Mouse (Mus musculus) neural tube, embryonic 13.5 days (tissue): ENCODE measurements around the gene Pcnp. TPM values are rescaled to one million over a fixed set of nuclear protein-coding genes. Genes with fewer than 3 reads are reported as not detected.
"Not testable (repeated sequence)": the region's sequence is repeated elsewhere in the genome, so short reads cannot be mapped to it uniquely, and the experiment has no call there.

Experiments
- ATAC-seq: fragments of 200-750 bp; cut with Nextera tagmentation; 2 replicates; pipeline ENCODE4 v1.8.0; 2017; ENCODE audit warnings: low read depth, mild to moderate bottlenecking, moderate TSS enrichment, moderate library complexity
- H3K27ac ChIP-seq: fragments of 300-500 bp; sonication (generic); replicated peaks from 2 replicates; pipeline ENCODE4 v1.5.1; 2015; ENCODE audit warnings: moderate library complexity, mild to moderate bottlenecking, inconsistent platforms
- H3K27me3 ChIP-seq: fragments of 300-500 bp; sonication (generic); 2 replicates; pipeline ENCODE4 v1.6.1; 2015; ENCODE audit warnings: mild to moderate bottlenecking, inconsistent platforms
- H3K36me3 ChIP-seq: fragments of 300-500 bp; sonication (generic); 2 replicates; pipeline ENCODE4 v1.6.1; 2015; ENCODE audit warnings: mild to moderate bottlenecking, inconsistent platforms
- H3K4me1 ChIP-seq: fragments of 300-500 bp; sonication (generic); replicated peaks from 2 replicates; pipeline ENCODE4 v1.6.1; 2015; ENCODE audit warnings: inconsistent platforms
- H3K4me2 ChIP-seq: fragments of 300-500 bp; sonication (generic); 2 replicates; pipeline ENCODE4 v1.6.1; 2015; ENCODE audit warnings: inconsistent platforms, mild to moderate bottlenecking, moderate library complexity
- H3K4me3 ChIP-seq: fragments of 300-500 bp; sonication (generic); 2 replicates; pipeline ENCODE4 v1.5.1; 2015; ENCODE audit warnings: mild to moderate bottlenecking, inconsistent platforms
- H3K9ac ChIP-seq: fragments of 300-500 bp; sonication (generic); 2 replicates; pipeline ENCODE4 v1.6.1; 2015; ENCODE audit warnings: moderate library complexity, mild to moderate bottlenecking, inconsistent platforms
- H3K9me3 ChIP-seq: fragments of 300-500 bp; sonication (generic); 2 replicates; pipeline ENCODE4 v1.6.1; 2016; ENCODE audit warnings: inconsistent platforms
- WGBS: fragments of 180-500 bp; shearing (Covaris S2); methylation state at CpG from one replicate; pipeline ENCODE4 v1.1.7; 2015; 5-methylcytosine and 5-hydroxymethylcytosine counted together
- polyA plus RNA-seq: library from polyadenylated mRNA; unstranded; fragments of >200 nt; fragmentation: Nextera tagmentation; extraction: Ambion mirVana; gene quantifications from 2 replicates; pipeline ENCODE4 v1.2.1, GENCODE M21; 2015

Gene Pcnp
- 240 and 254 TPM in 2 replicates for polyA plus RNA-seq

DNA sequence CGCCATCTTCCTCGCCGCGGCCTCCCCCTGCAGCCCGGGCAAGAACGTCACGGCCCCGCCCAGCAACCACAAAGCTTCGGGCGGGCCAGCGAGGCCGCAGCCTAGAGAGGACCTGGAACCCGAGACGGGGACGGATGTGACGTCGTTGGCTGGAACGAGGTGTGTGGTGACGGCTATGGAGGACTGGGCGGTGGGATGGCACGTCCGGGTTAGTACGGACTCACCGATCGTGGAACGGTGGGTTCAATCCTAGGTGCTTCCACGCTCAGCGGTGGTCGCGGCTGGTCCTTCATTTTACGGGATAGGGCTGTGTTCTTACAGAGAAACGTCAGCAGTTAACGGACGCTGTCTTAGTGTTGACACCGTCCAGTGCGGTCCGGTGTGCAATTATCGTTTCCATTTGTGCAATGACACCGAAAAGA, at the start of gene Pcnp:
Gene Pcnp, minus strand, starts transcription at position 79 of the 422 bp plus-strand sequence.
- peak within 1 kb of the TSS; percentile 96 for H3K27ac ChIP-seq
- H3K27me3 ChIP-seq = no peaks in the 10 kb centered on the region

DNA sequence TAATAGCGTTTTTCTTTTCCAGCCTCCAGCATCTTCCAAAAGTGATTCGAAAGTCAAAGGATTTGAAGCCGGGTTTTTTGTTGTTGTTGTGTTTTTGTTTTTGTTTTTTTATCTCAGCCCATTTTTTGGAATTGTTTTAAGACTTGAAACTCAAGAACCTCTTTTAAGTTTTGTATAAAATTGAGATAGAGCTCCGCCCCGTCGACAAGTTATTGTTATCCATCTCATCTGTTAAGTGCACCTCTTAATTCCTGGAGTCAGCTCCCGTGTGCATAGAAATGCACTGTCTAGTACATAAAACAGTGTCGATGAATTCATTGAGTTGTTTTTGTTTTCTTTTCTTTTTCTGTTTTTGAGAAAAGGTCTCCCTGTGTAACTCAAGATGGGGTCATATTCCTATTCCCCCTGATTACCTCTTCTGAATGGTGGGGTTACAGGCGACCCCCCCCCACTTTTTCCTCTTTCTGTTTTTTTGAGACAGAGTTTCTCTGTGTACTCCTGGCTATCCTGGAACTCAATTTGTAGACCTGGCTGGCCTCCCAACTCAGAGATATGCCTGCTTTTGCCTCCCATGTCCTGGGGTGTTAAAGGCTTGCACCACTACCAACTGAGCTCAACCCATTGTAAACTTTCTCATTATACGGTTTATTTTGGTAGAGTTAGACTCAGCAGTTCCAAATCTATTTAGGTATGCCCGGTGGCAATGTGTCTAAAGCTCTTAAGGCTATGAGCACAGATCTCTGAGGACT, 46.8 kb upstream of the Pcnp start:
- Histone ChIP-seq H3K4me3 (peak overlapping the region; percentile 72), H3K36me3 (no peaks in the 10 kb centered on the region), H3K9ac (peak overlapping the region; percentile 87), H3K4me1 (peaks cover 21% of the 10 kb centered on the region), H3K9me3 (no peaks in the 10 kb centered on the region), H3K27ac (peak overlapping the region; percentile 98), H3K4me2 (peak overlapping the region; percentile 69), H3K27me3 (no peaks in the 10 kb centered on the region; the same call in 1 of the 2 replicates)
- 9% methylated on average over 11 of the region's 11 CpGs for WGBS
- ATAC-seq = no peak

More for the DNA sequence above, at the start of gene Pcnp:
- under 1% methylated on average over 39 of the region's 39 CpGs for WGBS
- Histone ChIP-seq H3K9me3 (no peaks in the 10 kb centered on the region), H3K4me2 (peak within 1 kb of the TSS; percentile 82), H3K36me3 (peaks cover 31% of the 10 kb centered on the region), H3K4me3 (peak within 1 kb of the TSS; percentile 97), H3K9ac (peak within 1 kb of the TSS; percentile 96), H3K4me1 (peaks cover 36% of the 10 kb centered on the region)
- peak; percentile 100 for ATAC-seq

DNA sequence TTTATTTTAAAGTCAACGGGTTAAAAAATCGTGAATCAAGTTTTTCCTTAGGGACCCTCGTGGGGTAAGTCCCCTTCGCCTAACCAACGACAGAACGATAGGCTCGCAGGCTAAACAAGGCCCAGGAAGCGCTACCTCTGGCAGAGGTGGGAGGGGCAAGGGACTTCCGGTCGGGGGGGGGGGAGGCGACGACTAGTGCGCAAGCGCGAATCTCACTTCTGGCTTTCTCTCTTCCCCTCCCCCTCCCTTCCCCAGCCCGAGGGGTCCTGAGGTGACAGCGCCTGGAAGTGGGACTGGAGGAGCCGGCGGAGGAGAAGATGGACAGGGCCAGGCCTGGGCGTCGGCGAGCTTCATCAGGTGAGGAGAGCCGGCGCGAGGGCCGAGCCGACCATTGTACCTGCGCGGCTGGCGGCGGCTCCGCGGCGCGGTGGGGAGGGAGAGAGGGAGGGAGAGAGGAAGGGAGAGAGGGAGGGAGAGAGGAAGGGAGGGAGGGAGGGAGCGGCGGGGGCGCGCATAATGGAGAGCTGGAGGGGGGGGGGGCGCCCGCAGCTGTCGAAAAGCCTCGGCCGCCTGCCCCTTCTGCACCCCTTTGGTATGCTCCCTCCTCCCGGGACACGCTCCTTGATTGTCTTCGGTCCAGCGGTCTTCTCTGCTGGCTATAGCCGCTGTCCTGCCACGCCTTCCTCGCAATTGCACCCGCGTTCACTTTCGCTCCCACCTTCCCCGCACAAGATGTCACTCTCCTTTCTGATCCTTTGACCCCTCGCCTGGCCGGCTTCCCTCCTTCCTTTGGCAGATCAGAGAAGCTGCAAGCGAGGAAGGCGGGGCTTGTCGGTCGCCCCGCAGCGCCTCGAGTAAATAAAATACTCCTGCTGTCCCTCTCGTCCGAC, 45.9 kb upstream of the Pcnp start:
- no peaks in the 10 kb centered on the region; the same call in 1 of the 2 replicates for H3K27me3 ChIP-seq
- ATAC-seq = peak; percentile 93
- WGBS = 1% methylated on average over 40 of the region's 66 CpGs

DNA sequence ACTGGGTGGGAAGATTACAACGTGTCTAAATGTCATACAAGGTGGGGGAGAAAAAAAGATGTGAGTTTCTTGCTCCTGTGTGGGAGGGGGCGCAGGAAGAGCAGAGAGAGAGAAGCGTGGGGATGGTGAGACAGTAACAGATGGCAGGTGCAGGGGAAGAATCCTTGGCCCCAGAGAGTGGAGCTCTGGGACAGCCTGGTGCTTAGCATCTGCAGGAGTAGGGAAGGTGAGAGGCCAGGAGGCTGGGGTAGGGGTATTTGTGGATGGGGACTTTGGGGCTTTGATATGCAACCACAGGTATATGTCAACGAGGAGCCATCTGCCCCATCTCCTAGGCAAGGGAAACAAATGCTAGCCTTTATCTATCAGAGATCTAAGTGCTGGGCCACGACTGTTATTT, 45.0 kb upstream of the Pcnp start:
- no peaks in the 10 kb centered on the region for H3K9me3 ChIP-seq
- H3K9ac ChIP-seq = no peak overlapping the region
- H3K4me1 ChIP-seq = peaks cover 21% of the 10 kb centered on the region
- peak; percentile 8; the same call in 1 of the 2 replicates for ATAC-seq
- H3K4me3 ChIP-seq = no peak overlapping the region
- no peaks in the 10 kb centered on the region for H3K36me3 ChIP-seq
- H3K27ac ChIP-seq = peak overlapping the region; percentile 98
- peak overlapping the region; percentile 69 for H3K4me2 ChIP-seq
- no peaks in the 10 kb centered on the region; the same call in 1 of the 2 replicates for H3K27me3 ChIP-seq
- 83% methylated on average over 5 of the region's 5 CpGs for WGBS

More for the DNA sequence above, 45.9 kb upstream of the Pcnp start:
- H3K36me3 ChIP-seq = no peaks in the 10 kb centered on the region
- peak overlapping the region; percentile 87 for H3K9ac ChIP-seq
- H3K4me3 ChIP-seq = peak overlapping the region; percentile 72
- H3K4me1 ChIP-seq = peaks cover 21% of the 10 kb centered on the region
- H3K9me3 ChIP-seq = no peaks in the 10 kb centered on the region
- H3K27ac ChIP-seq = peak overlapping the region; percentile 98
- peak overlapping the region; percentile 69 for H3K4me2 ChIP-seq

DNA sequence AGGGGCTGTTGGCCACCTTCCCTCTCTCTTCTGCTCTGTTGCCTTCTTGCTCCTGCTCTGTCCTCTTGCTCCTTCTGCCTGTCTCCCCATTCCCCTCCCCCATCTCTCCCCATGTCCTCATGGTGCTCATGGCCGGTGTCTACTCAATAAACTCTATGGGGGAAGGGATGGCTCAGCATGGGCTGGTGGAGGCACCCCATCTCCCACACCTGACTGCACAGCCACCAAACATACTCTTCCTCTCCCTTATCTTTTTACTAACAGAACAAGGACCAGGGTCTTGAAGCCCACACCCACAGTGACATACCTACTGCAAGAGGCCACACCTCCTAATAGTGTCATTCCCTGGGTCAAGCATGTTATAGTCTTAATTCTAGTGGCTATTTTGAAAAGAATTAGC, 44.6 kb upstream of the Pcnp start:
- Histone ChIP-seq H3K27me3 (no peaks in the 10 kb centered on the region; the same call in 1 of the 2 replicates), H3K4me3 (no peak overlapping the region), H3K4me1 (peaks cover 21% of the 10 kb centered on the region), H3K27ac (no peak overlapping the region), H3K9me3 (no peaks in the 10 kb centered on the region), H3K9ac (no peak overlapping the region), H3K4me2 (no peak overlapping the region), H3K36me3 (no peaks in the 10 kb centered on the region)
- WGBS = 100% methylated on average over 1 of the region's 1 CpGs
- no peak for ATAC-seq

DNA sequence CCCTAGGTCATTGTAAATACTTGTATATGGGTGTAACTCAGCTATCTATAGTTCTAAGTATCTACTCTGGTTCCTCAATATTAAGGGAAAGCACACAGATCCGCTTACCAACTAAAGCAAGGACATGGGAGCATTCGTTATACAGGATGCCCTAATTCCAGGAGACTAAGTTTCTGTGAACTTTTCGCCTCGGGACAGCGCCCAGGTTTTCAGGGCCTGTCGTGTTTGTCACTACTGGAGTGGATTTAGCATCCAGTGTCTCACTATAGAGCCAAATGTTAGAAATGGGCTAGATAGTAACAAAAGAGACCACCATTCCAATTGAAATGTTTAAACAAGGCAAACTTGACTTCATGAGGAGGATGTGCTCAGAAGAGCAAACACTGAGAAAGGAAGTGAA, 43.6 kb upstream of the Pcnp start:
- H3K9me3 ChIP-seq, ATAC-seq, H3K9ac ChIP-seq, H3K4me2 ChIP-seq, H3K36me3 ChIP-seq, H3K27me3 ChIP-seq, H3K27ac ChIP-seq, H3K4me3 ChIP-seq: not testable (repeated sequence)
- 90% methylated on average over 6 of the region's 6 CpGs for WGBS
- H3K4me1 ChIP-seq = peaks cover 21% of the 10 kb centered on the region

DNA sequence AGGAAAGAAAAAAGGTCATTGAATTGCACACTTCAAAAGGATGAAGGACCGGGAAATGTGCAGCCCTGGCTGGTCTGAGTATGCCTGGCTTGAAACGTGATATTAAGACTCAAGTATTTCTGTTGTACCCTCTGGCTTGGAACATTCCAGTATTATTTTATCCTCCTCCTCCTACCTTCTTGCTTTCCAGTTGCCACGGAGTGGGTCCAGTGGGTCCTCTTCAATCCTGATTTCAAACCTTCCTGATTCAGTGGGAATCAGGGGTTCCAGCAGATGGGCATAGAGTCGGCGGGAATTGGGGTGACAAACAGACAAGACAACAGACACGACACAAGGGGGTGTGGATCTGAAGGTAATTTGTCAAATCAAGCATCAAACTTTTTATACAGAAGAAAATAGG, 43.0 kb upstream of the Pcnp start:
- Histone ChIP-seq H3K27ac (no peak overlapping the region), H3K27me3 (no peaks in the 10 kb centered on the region; the same call in 1 of the 2 replicates), H3K9me3 (no peaks in the 10 kb centered on the region), H3K9ac (no peak overlapping the region), H3K4me3 (no peak overlapping the region), H3K4me1 (peaks cover 21% of the 10 kb centered on the region), H3K4me2 (no peak overlapping the region), H3K36me3 (no peaks in the 10 kb centered on the region)
- ATAC-seq = no peak
- 77% methylated on average over 6 of the region's 6 CpGs for WGBS

DNA sequence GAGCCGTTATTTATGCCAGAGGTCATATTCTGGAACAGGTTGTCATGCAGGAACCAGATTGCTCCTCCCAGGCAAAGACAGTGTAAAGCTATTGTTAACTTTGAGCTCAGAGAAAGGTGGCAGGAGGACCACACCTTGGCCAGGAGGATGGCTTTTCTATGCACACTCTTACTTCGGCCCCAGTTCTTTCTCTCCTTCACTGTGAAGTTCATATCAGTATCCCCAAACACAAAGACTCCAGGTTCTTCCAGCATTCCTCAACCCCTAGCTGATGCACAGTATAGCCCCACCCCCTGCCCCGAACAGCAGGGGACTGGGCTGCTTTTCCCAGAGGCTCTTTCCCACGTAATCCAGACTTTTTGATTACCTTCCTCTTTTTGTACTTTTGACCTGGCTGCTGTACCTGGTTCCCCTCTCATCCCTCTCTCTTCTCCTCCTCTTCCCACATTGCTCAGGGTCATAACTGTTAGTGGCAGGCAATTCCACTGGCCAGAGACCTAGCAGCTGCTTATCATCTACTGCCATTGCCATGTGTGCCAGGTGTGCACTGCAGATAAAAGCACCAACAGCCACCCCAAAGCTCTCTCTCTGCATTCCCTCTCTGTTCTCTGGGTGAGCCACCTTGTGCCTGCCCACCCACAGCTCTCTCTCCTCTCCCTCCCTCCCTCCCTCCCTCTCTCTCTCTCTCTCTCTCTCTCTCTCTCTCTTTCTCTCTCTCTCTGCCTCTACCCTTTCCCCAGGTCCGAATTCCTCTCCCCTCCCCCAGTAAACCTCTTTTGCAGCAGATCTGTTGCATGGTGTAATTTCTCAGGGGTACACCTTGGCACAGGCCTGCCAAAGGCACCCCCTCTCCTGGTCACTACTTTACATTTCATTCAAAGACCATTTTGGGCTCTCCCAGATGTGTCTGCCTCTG, 42.0 kb upstream of the Pcnp start:
- 44% methylated on average over 5 of the region's 5 CpGs for WGBS
- Histone ChIP-seq H3K9me3 (no peaks in the 10 kb centered on the region), H3K27me3 (no peaks in the 10 kb centered on the region; the same call in 1 of the 2 replicates), H3K4me1 (peaks cover 13% of the 10 kb centered on the region), H3K36me3 (no peaks in the 10 kb centered on the region), H3K27ac (no peak overlapping the region), H3K4me3 (no peak overlapping the region), H3K4me2 (no peak overlapping the region), H3K9ac (no peak overlapping the region; the same call in 1 of the 2 replicates)
- ATAC-seq = no peak

DNA sequence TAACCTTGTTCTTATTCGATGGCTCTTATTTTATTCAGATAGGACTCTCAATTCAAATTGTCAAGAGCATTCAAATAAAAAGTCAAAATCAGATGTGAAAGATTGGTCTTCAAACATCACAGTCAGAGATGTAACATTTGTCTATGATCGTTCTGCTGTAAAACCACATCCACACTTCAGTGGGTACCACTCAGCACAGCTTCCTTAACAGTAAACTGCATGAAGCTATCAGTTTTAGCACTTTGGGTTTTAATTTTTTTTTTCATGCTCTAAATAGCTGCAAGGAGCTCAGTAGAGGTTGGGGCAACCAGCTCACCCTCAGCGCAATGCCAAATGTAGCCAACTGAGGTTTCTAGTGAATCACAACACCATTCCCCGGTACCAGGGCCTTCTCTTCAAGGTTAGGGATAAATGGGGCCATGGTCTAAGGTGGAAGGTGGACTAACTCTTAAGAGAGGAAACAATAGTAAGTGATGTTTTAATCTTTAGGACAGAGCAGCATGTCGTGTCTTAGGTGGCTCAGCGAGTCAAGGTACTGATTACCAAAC, 39.1 kb upstream of the Pcnp start:
- 93% methylated on average over 6 of the region's 6 CpGs for WGBS
- Histone ChIP-seq H3K4me1 (no peaks in the 10 kb centered on the region; the same call in 1 of the 2 replicates), H3K9ac (no peak overlapping the region), H3K27me3 (no peaks in the 10 kb centered on the region; the same call in 1 of the 2 replicates), H3K27ac (no peak overlapping the region), H3K4me3 (no peak overlapping the region), H3K9me3 (no peaks in the 10 kb centered on the region), H3K4me2 (no peak overlapping the region), H3K36me3 (no peaks in the 10 kb centered on the region)
- no peak for ATAC-seq

DNA sequence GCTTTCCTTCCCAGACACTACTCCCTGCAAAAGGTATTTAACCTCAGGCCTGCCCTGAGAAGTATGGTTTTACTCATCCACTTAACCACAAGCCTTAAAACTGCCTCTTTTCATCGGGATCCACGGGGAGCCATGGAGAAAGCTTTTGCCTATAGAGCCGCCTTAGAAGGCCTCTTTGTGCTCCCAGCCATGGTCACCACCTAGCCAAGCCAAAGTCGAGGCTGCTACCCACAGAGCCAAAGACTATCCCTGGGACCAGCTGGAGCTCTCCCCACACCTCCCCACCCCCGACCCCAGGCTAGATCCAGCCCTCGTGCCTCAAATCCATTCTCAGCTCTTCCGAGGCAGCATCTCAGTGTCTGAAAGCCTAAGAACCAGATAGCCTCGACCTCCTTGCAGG, 36.6 kb upstream of the Pcnp start:
- no peak overlapping the region for H3K27ac ChIP-seq
- no peak overlapping the region for H3K4me3 ChIP-seq
- no peaks in the 10 kb centered on the region for H3K9me3 ChIP-seq
- no peak overlapping the region for H3K9ac ChIP-seq
- no peak overlapping the region for H3K4me2 ChIP-seq
- ATAC-seq = no peak
- no peaks in the 10 kb centered on the region for H3K36me3 ChIP-seq
- WGBS = 49% methylated on average over 8 of the region's 8 CpGs
- no peaks in the 10 kb centered on the region for H3K27me3 ChIP-seq
- H3K4me1 ChIP-seq = no peaks in the 10 kb centered on the region; the same call in 1 of the 2 replicates
